Mouse (Mus musculus) mouse embryonic stem cell (cell line): ENCODE measurements around the gene Trabd2b.

Experiments
- in situ Hi-C, 2 experiments: fragments of 300-500 bp; cut with MboI; formaldehyde crosslinking; loops; 1 replicate in 1 of 2; 3 replicates in 1 of 2; pipeline ENCODE4 v1.14.3; 2019 to 2020; ENCODE audit warnings: low sequenced_read_pairs in 2 of 2, low pct_unique_long_range_greater_than_20kb in 1 of 2, mixed read lengths in 1 of 2; ENCODE audit not compliant: unreplicated experiment in 1 of 2

Gene Trabd2b

GRCm38 (mm10) chr4:114513149-114513548, 106.6 kb downstream of the Trabd2b start:
- in situ Hi-C loops: no loop called here

DNA sequence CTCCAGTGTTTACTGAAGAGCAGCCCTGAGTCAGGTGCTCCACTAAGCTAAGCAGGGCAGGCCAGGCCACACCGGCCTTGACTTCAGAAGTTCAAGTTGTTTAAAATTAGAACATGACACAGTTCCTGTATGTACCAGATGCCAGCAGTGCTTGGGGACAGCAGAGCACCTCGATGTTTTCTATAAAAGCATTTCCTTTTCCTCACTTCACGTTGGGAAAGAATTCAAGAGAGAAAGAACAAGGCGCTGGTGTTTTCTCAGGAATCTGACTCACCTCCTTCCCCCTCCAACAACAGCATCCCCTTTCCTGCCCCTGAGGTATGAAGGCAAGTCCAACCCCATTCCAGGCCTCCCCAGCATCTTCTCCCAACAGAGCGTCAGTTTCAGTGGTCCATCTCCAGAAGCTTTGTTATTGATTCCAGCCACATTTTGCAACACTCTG, 108.8 kb downstream of the Trabd2b start:
- in situ Hi-C loops: no loop called here

GRCm38 (mm10) chr4:114516651-114517050, 110.1 kb downstream of the Trabd2b start:
- in situ Hi-C loops: no loop called here

DNA sequence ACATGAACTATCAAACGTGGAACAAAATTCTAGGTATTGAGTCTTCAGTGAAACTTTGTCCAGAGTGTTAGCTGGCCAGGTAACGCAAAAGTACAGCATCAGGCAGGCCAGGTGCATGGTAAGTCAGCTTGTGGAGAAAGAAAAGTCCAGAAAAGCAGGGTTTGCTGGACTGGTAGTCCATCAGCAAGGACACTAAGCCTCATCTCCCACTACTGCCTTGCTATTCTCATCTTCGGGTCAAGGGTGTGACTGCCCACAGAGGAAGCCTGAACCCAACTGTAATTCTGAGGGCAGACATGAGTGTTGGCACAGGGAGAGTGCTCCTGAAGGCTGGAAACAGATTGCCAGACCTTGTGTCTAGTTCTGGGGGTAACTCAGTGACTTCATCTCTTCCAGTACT, 111.5 kb downstream of the Trabd2b start:
- in situ Hi-C loops: no loop called here

DNA sequence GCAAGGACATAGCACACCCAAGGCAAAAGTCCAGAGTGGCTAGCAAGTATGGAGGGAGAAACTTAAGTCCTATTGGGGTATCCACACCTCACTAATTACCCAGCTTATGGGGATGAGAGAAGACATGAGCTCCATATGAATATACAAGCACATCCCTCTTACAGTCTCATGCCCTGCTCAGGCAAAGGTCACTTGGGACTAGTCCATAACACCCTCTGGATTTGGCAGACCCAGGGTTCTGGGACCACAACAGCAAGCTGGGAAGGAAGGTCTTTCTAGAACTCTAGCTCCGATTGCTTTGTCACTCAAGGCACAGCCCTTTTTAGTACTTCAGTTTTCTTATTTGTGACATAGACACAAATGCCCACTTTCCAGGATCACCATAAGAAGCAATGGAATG, 112.0 kb downstream of the Trabd2b start:
- in situ Hi-C loops: no loop called here

- in situ Hi-C loops: no loop called here
Observed at GRCm38 (mm10) chr4:114519321-114519720, 112.8 kb downstream of the Trabd2b start.

DNA sequence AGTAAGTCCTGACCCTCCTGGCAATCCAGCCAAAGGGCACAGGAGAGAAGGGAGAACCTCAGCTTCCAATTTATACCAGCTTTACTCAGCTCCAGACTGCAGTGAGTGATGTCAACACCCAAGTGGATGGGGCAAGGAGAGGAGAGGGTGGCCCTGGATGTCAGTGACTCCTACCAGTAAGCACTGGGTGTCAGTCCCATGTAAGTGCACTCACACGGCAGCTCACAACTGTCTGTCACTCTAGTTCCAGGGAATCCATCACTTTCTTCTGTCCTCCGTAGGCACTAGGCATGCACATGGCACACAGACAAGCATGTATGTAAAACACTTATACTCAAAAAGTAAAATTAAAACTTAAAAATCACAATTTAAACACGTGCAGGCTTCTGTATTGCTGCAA, 113.4 kb downstream of the Trabd2b start:
- in situ Hi-C loops: no loop called here

- in situ Hi-C loops: no loop called here
Observed at GRCm38 (mm10) chr4:114523335-114524188, 117.0 kb downstream of the Trabd2b start.

GRCm38 (mm10) chr4:114531591-114531990, 125.1 kb downstream of the Trabd2b start:
- in situ Hi-C loops: no loop called here

DNA sequence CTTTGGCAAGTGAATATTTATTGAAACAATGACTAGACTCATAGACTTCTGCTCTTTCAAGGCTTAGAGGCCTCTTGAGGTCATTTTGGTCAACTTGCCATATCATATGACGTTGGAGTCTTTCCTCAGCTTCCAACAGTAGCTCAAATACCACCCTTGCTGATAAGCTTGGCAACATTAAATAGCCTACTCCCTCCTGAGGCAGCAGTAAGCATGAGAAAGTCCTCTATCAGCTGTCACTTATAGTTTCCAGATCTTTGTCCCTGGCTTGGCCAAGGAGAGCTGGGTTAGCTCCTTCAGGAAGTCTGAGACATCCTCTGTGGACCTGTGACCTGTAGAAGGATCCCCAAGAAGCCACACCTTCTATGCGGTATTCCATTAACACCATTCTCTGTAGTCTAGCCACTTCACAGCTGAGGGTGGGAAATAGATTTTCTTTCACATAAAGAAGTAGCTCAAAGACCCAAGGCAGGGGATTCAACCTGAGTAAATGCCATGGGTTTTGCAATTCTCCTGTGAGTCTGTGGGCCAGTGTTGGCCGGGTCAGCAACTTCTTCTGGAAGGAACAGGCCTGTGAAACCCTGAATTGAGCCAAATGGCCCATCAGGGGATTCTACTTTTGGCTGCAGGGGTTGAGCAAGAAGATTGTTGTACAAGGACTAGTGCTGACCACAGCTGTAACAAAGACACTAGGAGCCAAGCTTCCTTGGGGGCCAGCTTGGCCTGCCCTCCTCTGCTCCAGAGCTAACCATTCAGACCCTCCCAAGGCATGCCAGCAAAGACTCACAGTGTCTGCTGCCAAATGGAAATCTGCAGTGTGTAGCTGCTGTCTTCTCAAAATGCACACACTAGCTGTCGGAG, 127.6 kb downstream of the Trabd2b start:
- in situ Hi-C loops: no loop called here

- in situ Hi-C loops: no loop called here
Observed at GRCm38 (mm10) chr4:114537376-114537974, 131.0 kb downstream of the Trabd2b start.

DNA sequence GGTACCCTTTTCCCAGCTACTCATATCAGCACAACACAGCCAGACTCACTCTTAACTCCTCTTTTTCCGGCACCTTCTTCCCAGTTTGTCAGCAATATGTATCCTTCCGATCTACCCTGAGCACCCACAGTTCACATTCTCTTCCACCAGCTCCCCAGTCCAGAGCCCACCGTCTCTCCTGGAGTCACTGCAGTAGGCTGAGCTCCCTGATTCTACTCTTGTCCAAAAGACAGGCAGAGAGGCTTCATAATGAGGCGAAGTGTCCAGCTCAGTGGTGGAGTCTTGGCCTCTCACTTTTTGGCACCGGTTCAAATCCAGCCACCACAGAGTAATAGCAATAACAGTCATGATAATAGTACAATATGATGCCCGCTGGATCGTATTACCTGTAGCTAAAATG, 133.5 kb downstream of the Trabd2b start:
- in situ Hi-C loops: no loop called here

DNA sequence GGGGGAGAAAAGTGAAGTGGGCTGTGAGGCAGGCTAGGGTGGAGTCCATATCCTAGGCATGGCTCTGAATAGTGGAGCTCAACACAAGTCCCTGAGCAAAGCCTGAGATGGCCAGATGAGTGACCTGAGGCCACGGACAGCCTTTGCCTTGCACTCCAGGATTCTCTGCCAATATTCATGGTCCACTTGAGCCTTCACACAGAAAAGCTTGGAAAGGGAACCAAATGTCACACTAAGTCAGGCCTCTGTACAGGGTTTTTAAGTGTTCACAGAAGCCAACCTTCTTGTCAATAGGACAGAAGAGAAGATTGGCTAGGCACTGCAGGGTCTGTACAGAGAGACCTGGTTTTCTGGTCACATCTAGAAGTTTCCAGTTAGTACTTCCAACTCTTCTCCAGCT, 134.7 kb downstream of the Trabd2b start:
- in situ Hi-C loops: no loop called here

DNA sequence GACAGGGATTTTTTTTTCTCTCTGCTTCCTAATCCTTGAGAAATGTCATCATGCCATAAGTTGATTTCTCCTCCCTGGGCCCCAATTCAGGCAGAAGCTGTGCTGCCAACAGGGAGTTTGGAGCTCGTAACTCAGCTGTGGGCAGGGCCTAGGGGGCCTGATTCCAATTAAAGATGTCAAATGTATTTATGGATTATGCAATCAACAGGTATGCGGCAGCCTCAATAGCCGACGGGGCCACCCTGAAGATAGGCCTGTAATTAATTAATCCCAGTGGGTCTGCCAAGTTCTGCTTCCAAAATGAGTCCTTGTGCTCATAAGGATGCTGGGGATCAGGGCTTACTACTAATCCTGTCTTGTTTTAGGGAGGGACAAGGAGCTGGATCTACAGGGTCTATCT, 135.6 kb downstream of the Trabd2b start:
- in situ Hi-C loops: no loop called here

- in situ Hi-C loops: no loop called here
Observed at GRCm38 (mm10) chr4:114545481-114546200, 139.1 kb downstream of the Trabd2b start.

DNA sequence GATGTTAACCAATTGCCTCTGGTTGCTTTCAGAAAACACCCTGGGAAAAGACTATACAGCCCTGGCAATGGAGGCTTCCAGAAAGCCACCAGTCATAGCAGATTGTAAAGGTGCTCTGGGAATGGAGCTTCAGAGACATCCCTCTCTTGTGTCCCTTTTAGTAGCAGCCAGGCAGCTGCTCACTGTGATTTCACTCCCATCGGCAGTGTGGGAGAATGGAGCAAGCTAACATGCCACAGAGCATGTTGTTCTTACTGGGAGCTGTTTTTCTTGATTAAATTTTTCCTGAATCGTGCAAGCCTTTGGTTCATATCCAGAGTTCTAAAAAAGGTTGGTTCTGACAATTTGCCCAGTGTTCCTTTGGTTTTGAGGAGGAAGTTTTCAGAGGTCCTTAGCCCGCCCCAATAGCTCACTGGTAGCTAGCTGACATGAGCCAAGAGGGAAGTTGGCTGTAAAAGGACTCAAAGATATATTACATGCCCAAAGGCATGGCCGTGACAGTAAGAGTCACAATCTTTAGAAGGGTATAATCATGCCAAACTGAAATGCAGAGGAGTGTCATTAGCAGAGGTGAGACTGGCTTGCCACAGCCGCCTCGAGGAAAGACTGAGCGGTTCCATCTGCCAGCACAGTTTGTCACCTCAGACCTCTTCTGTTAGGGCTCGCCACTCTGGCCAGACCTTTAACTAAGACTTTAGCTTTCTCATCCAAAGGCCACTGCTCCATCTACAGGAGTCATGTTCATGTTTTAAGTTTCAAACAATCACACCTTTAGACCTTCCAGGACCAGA, 141.3 kb downstream of the Trabd2b start:
- in situ Hi-C loops: no loop called here

DNA sequence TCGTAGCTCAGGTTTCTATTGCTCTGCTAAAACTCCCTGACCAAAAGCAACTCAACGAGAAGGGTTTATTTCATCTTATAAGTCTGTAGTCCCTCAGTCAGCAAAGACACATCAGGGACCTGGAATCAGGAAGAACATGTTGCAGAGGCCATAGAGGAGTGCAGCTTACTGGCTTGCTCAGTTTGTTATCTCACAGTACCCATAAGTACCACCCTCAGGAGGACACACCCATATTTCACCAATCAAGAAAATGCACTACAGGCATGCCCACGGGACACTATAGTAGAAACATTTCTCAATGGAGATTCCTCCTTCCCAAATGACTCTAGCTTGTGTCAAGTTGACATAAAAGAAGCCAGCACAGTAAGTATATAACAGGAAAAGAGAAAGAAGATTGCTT, 143.0 kb downstream of the Trabd2b start:
- in situ Hi-C loops: no loop called here
